Mouse (Mus musculus): ENCODE data around the gene Lpp. TPM values are rescaled to one million over a fixed set of nuclear protein-coding genes. Genes with fewer than 3 reads are reported as not detected.
A peak's percentile ranks its signal among the peaks of the same experiment; 100 is the strongest.

The Lpp gene
- total RNA-seq, 1 experiment from 2014 or later: 24.1 TPM

- peak; percentile 41; the same call in 1 of the 2 replicates for ATAC-seq (ENCODE audit: extremely low read depth, insufficient number of reproducible peaks, low FRiP score, poor library complexity, severe bottlenecking)
These were observed 631.3 kb downstream of the Lpp start for GRCm38 (mm10) chr16:25024591-25024990.

GRCm38 (mm10) chr16:25026191-25026590 lies 632.9 kb downstream of the Lpp start:
- ATAC-seq (ENCODE audit: extremely low read depth, insufficient number of reproducible peaks, low FRiP score, poor library complexity, severe bottlenecking): no peak

- no peak for ATAC-seq (ENCODE audit: extremely low read depth, insufficient number of reproducible peaks, low FRiP score, poor library complexity, severe bottlenecking)
These were observed 636.2 kb downstream of the Lpp start for GRCm38 (mm10) chr16:25029548-25029947.

- ATAC-seq (ENCODE audit: extremely low read depth, insufficient number of reproducible peaks, low FRiP score, poor library complexity, severe bottlenecking): no peak
These were observed 644.1 kb downstream of the Lpp start for GRCm38 (mm10) chr16:25037361-25037760.

- ATAC-seq (ENCODE audit: extremely low read depth, insufficient number of reproducible peaks, low FRiP score, poor library complexity, severe bottlenecking): peak; percentile 44; the same call in 1 of the 2 replicates
These were observed 645.2 kb downstream of the Lpp start for GRCm38 (mm10) chr16:25038529-25038928.

- no peak for ATAC-seq (ENCODE audit: extremely low read depth, insufficient number of reproducible peaks, low FRiP score, poor library complexity, severe bottlenecking)
These were observed 646.6 kb downstream of the Lpp start for GRCm38 (mm10) chr16:25039904-25040303.

GRCm38 (mm10) chr16:25041165-25041564 lies 647.9 kb downstream of the Lpp start:
- no peak for ATAC-seq (ENCODE audit: extremely low read depth, insufficient number of reproducible peaks, low FRiP score, poor library complexity, severe bottlenecking)

GRCm38 (mm10) chr16:25041855-25042529 lies 648.7 kb downstream of the Lpp start:
- ATAC-seq (ENCODE audit: extremely low read depth, insufficient number of reproducible peaks, low FRiP score, poor library complexity, severe bottlenecking): no peak
